Mouse (Mus musculus) midbrain, embryonic 12.5 days (tissue): Measurements from ENCODE around the gene Gm21972. TPM values are rescaled to one million over a fixed set of nuclear protein-coding genes. Genes with fewer than 3 reads are reported as not detected.

Experiments
- ATAC-seq: fragments of 200-750 bp; cut with Nextera tagmentation; 2 replicates; pipeline ENCODE4 v1.8.0; 2017; ENCODE audit warnings: low read depth, moderate TSS enrichment, moderate library complexity; ENCODE audit not compliant: low FRiP score
- H3K27ac ChIP-seq: fragments of 300-500 bp; sonication (generic); replicated peaks from 2 replicates; pipeline ENCODE4 v1.5.1; 2016; ENCODE audit warnings: mild to moderate bottlenecking
- H3K27me3 ChIP-seq: fragments of 300-500 bp; sonication (generic); 2 replicates; pipeline ENCODE4 v1.6.1; 2016; ENCODE audit warnings: mild to moderate bottlenecking
- H3K36me3 ChIP-seq: fragments of 300-500 bp; sonication (generic); 2 replicates; pipeline ENCODE4 v1.6.1; 2016
- H3K4me1 ChIP-seq: fragments of 300-500 bp; sonication (generic); 2 replicates; pipeline ENCODE4 v1.6.1; 2016
- H3K4me2 ChIP-seq: fragments of 300-500 bp; sonication (generic); replicated peaks from 2 replicates; pipeline ENCODE4 v1.6.1; 2016; ENCODE audit warnings: mild to moderate bottlenecking, moderate library complexity
- H3K4me3 ChIP-seq: fragments of 300-500 bp; sonication (generic); 2 replicates; pipeline ENCODE4 v1.5.1; 2016; ENCODE audit warnings: mild to moderate bottlenecking
- H3K9ac ChIP-seq: fragments of 300-500 bp; sonication (generic); replicated peaks from 2 replicates; pipeline ENCODE4 v1.6.1; 2016; ENCODE audit warnings: mild to moderate bottlenecking, moderate library complexity
- H3K9me3 ChIP-seq: fragments of 300-500 bp; sonication (generic); 2 replicates; pipeline ENCODE4 v1.6.1; 2016; ENCODE audit warnings: mild to moderate bottlenecking
- WGBS: fragments of 180-500 bp; shearing (Covaris S2); methylation state at CpG from one replicate; pipeline ENCODE4 v1.1.7; 2016; 5-methylcytosine and 5-hydroxymethylcytosine counted together
- polyA plus RNA-seq: library from polyadenylated mRNA; unstranded; fragments of >200 nt; fragmentation: Nextera tagmentation; extraction: Ambion mirVana; gene quantifications from 2 replicates; pipeline ENCODE4 v1.2.1, GENCODE M21; 2016

Gene Gm21972
- polyA plus RNA-seq, 1 experiment from 2014 or later: not detected

GRCm38 (mm10) chr1:86201312-86201711 is 67.9 kb downstream of the Gm21972 start:
- Histone ChIP-seq H3K4me3 (no peak overlapping the region), H3K9ac (no peak overlapping the region), H3K4me1 (no peaks in the 10 kb centered on the region), H3K36me3 (peaks cover 81% of the 10 kb centered on the region), H3K9me3 (peaks cover 2% of the 10 kb centered on the region; the same call in 1 of the 2 replicates), H3K27ac (no peak overlapping the region), H3K4me2 (no peak overlapping the region), H3K27me3 (no peaks in the 10 kb centered on the region)
- no peak for ATAC-seq

GRCm38 (mm10) chr1:86202617-86203219 is 69.3 kb downstream of the Gm21972 start:
- ATAC-seq: no peak
- Histone ChIP-seq H3K9me3 (peaks cover 2% of the 10 kb centered on the region; the same call in 1 of the 2 replicates), H3K27me3 (no peaks in the 10 kb centered on the region), H3K27ac (no peak overlapping the region), H3K36me3 (peaks cover 86% of the 10 kb centered on the region), H3K4me2 (no peak overlapping the region), H3K4me1 (no peaks in the 10 kb centered on the region), H3K4me3 (no peak overlapping the region), H3K9ac (no peak overlapping the region)
- 90% methylated on average over 9 of the region's 9 CpGs for WGBS

- no peak for ATAC-seq
- Histone ChIP-seq H3K27me3 (no peaks in the 10 kb centered on the region), H3K4me3 (no peak overlapping the region), H3K4me2 (no peak overlapping the region), H3K9ac (no peak overlapping the region), H3K27ac (no peak overlapping the region), H3K9me3 (no peaks in the 10 kb centered on the region), H3K4me1 (no peaks in the 10 kb centered on the region), H3K36me3 (peaks cover 58% of the 10 kb centered on the region)
- 82% methylated on average over 7 of the region's 7 CpGs for WGBS
Measured at GRCm38 (mm10) chr1:86210676-86211075, 77.2 kb downstream of the Gm21972 start.

- no peak overlapping the region for H3K4me2 ChIP-seq
- no peaks in the 10 kb centered on the region for H3K9me3 ChIP-seq
- H3K4me1 ChIP-seq: no peaks in the 10 kb centered on the region
- no peak for ATAC-seq
- no peak overlapping the region for H3K4me3 ChIP-seq
- no peak overlapping the region for H3K9ac ChIP-seq
- no peak overlapping the region for H3K27ac ChIP-seq
- no peaks in the 10 kb centered on the region for H3K27me3 ChIP-seq
- H3K36me3 ChIP-seq: peaks cover 58% of the 10 kb centered on the region
- 93% methylated on average over 1 of the region's 1 CpGs for WGBS
Measured at GRCm38 (mm10) chr1:86211498-86211897, 78.1 kb downstream of the Gm21972 start.

Other genes starting within 250 kb of the Gm21972 start
- 146 and 163 TPM in 2 replicates for gene Itm2c, start 239.4 kb upstream of the Gm21972 start, polyA plus RNA-seq
- gene 4933407L21Rik, start 205.2 kb upstream of the Gm21972 start, polyA plus RNA-seq: 2.4 and 3.0 TPM in 2 replicates
- gene Gpr55, start 172.6 kb upstream of the Gm21972 start, polyA plus RNA-seq: 0.05 and 0.08 TPM in 2 replicates
- gene Spata3, start 116.8 kb upstream of the Gm21972 start, polyA plus RNA-seq: 0.17 TPM in 1 of 2 replicates, not detected in the other
- 0.20 and 0.48 TPM in 2 replicates for gene 2810459M11Rik, start 87.8 kb upstream of the Gm21972 start, polyA plus RNA-seq
- 195 and 207 TPM in 2 replicates for gene Psmd1, start 69.2 kb upstream of the Gm21972 start, polyA plus RNA-seq
- gene Htr2b, start 21.7 kb upstream of the Gm21972 start, polyA plus RNA-seq: 0.29 and 0.33 TPM in 2 replicates
- 37.9 and 41.2 TPM in 2 replicates for gene Armc9, start 21.1 kb downstream of the Gm21972 start, polyA plus RNA-seq
- gene B3gnt7, start 169.2 kb downstream of the Gm21972 start, polyA plus RNA-seq: 2.3 and 2.4 TPM in 2 replicates
- gene Ncl, start 225.8 kb downstream of the Gm21972 start, polyA plus RNA-seq: 345 and 383 TPM in 2 replicates